Mouse (Mus musculus) stomach, embryonic 14.5 days (tissue): ENCODE measurements at regions not wholly inside any gene's neighbourhood (a gene's known extent, or its start where the extent isn't known, plus 50 kb on each side); places are given as distances from the start of the nearest gene placed in this dataset.

ENCODE experiments used
- ATAC-seq: fragments of 200-750 bp; cut with Nextera tagmentation; 2 replicates; pipeline ENCODE4 v1.8.0; 2017; ENCODE audit warnings: low read depth, moderate TSS enrichment; ENCODE audit not compliant: insufficient number of reproducible peaks, insufficient read depth, low FRiP score
- H3K27ac ChIP-seq: fragments of 300-500 bp; sonication (generic); 2 replicates; pipeline ENCODE4 v1.5.1; 2014; ENCODE audit warnings: mild to moderate bottlenecking, low read length, moderate library complexity, mixed read lengths
- H3K27me3 ChIP-seq: fragments of 300-500 bp; sonication (generic); 2 replicates; pipeline ENCODE4 v1.6.1; 2014; ENCODE audit warnings: low read length, control low read depth, mixed read lengths; ENCODE audit not compliant: control insufficient read depth, insufficient read depth
- H3K36me3 ChIP-seq: fragments of 300-500 bp; sonication (generic); 2 replicates; pipeline ENCODE4 v1.6.1; 2014; ENCODE audit warnings: mild to moderate bottlenecking, control low read depth, low read length, moderate library complexity, mixed read lengths; ENCODE audit not compliant: control insufficient read depth, insufficient read depth
- H3K4me1 ChIP-seq: fragments of 300-500 bp; sonication (generic); 2 replicates; pipeline ENCODE4 v1.6.1; 2014; ENCODE audit warnings: low read length, control low read depth, mixed read lengths; ENCODE audit not compliant: control insufficient read depth, insufficient read depth
- H3K4me2 ChIP-seq: fragments of 300-500 bp; sonication (generic); replicated peaks from 2 replicates; pipeline ENCODE4 v1.6.1; 2014; ENCODE audit warnings: low read depth, low read length, control low read depth
- H3K4me3 ChIP-seq: fragments of 300-500 bp; sonication (generic); 2 replicates; pipeline ENCODE4 v1.5.1; 2014; ENCODE audit warnings: low read depth, low read length, control low read depth
- H3K9ac ChIP-seq: fragments of 300-500 bp; sonication (generic); replicated peaks from 2 replicates; pipeline ENCODE4 v1.6.1; 2014; ENCODE audit warnings: low read depth, mild to moderate bottlenecking, control low read depth, low read length, moderate library complexity, mixed read lengths
- H3K9me3 ChIP-seq: fragments of 300-500 bp; sonication (generic); 2 replicates; pipeline ENCODE4 v1.6.1; 2016; ENCODE audit warnings: low read depth, low read length, control low read depth; ENCODE audit not compliant: control insufficient read depth
- WGBS: fragments of 180-500 bp; shearing (Covaris S2); extraction: QIAGEN DNeasy Blood & Tissue Kit; methylation state at CpG from one replicate; pipeline ENCODE4 v1.1.7; 2014; 5-methylcytosine and 5-hydroxymethylcytosine counted together

DNA sequence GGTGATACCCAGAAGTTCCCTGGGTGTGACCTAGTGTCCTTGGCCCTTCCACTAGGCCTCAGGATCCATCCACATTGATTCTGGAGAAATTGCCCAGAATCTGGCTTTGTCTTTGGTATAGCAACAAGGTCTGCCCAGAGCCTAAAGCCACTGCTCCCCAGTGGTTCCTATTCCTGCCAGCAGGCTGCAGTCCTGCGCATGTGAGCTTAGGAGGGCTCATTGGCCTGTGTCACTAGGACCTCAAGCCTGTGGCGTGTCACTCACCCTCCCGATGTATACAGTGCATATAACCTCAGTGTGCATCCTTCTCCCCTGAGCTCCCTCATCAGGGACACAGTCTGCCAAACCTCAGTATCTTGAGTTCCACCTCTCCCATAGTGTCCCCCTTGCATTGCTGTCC is 261.9 kb downstream of the Cdh26 start:
- no peak for ATAC-seq
- peaks cover 13% of the 10 kb centered on the region; the same call in 1 of the 2 replicates for H3K4me1 ChIP-seq
- H3K9me3 ChIP-seq: no peaks in the 10 kb centered on the region
- WGBS: 77% methylated on average over 3 of the region's 3 CpGs
- H3K4me3 ChIP-seq: no peak overlapping the region
- no peaks in the 10 kb centered on the region for H3K27me3 ChIP-seq
- no peak overlapping the region for H3K9ac ChIP-seq
- no peak overlapping the region for H3K27ac ChIP-seq
- H3K36me3 ChIP-seq: no peaks in the 10 kb centered on the region
- no peak overlapping the region for H3K4me2 ChIP-seq

DNA sequence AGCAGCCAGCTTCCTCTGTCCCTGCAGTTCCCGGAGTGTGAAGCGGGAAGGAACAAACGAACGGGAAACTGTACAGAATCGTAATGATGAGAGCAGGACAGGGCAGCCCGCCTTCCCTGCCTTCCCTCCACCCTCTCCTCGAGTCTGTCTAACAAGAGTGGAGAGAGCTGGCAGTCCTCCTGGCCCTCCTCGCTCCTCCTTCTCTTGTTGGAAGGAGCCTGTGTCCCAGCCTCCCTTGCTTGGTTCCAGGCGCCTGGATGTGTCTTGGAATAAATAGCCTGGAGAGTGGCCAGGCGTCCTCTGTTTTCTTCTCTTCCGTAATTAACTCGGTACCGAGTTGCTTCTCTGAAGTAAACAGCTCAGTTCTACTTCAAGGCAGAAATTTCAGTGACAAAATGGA is 268.3 kb downstream of the Cdh26 start:
- H3K27me3 ChIP-seq: no peaks in the 10 kb centered on the region
- no peaks in the 10 kb centered on the region for H3K4me1 ChIP-seq
- no peak overlapping the region for H3K9ac ChIP-seq
- H3K4me2 ChIP-seq: no peak overlapping the region
- no peak overlapping the region for H3K27ac ChIP-seq
- WGBS: 50% methylated on average over 13 of the region's 13 CpGs
- H3K4me3 ChIP-seq: no peak overlapping the region
- no peaks in the 10 kb centered on the region for H3K36me3 ChIP-seq
- H3K9me3 ChIP-seq: no peaks in the 10 kb centered on the region
- no peak for ATAC-seq

DNA sequence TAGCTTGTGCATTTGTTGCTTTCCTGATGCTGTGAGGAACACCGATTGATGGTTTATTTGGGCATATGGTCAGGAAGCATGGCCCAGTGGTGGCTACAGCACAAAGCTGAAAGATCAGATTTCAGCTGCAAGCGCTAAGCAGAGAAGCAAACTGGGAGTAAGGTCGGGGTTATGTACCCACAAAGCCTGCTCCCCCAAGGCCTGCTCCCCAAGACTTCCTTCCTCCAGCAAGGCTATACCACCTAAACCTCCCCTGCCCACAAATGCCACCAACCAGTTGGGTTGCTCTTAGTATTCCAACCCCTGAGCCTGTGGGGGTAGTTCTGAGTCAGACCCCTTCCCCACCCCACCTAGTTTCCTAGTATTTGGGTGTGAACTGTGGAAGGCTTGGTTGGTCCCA is 270.5 kb downstream of the Cdh26 start:
- H3K9me3 ChIP-seq: no peaks in the 10 kb centered on the region
- no peak for ATAC-seq

DNA sequence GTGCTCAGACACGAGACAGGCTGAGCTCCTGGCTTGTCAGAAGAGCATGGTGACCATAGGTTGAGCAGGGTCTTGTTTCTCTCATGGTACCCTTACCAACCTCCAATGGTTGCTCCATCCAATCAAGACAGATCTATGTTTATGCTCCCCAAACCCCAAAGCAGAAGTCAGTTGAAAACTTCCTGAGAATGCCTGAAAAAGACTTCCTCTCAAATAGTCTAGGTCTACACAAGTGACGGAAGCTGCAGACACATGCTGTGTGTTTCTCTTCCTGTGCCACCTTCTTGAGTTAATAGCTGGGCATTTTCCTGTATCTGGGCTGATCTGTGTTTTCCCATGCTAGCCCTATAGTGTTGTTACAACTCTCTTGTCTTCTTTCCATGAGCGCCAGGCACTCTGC is 274.2 kb downstream of the Cdh26 start:
- 77% methylated on average over 3 of the region's 3 CpGs for WGBS
- H3K9ac ChIP-seq: no peak overlapping the region
- no peak for ATAC-seq
- H3K9me3 ChIP-seq: no peaks in the 10 kb centered on the region
- H3K27ac ChIP-seq: no peak overlapping the region
- H3K36me3 ChIP-seq: no peaks in the 10 kb centered on the region
- no peak overlapping the region for H3K4me3 ChIP-seq
- H3K27me3 ChIP-seq: no peaks in the 10 kb centered on the region
- H3K4me1 ChIP-seq: 0 out of 2 replicates have a peak, but pooled peaks cover 6% of the 10 kb centered on the region
- no peak overlapping the region for H3K4me2 ChIP-seq

More for the DNA sequence above, 270.5 kb downstream of the Cdh26 start:
- no peaks in the 10 kb centered on the region for H3K36me3 ChIP-seq
- H3K27ac ChIP-seq: no peak overlapping the region
- H3K4me2 ChIP-seq: no peak overlapping the region
- H3K4me3 ChIP-seq: no peak overlapping the region
- WGBS: 58% methylated on average over 3 of the region's 3 CpGs
- H3K4me1 ChIP-seq: no peaks in the 10 kb centered on the region
- no peaks in the 10 kb centered on the region for H3K27me3 ChIP-seq
- H3K9ac ChIP-seq: no peak overlapping the region

DNA sequence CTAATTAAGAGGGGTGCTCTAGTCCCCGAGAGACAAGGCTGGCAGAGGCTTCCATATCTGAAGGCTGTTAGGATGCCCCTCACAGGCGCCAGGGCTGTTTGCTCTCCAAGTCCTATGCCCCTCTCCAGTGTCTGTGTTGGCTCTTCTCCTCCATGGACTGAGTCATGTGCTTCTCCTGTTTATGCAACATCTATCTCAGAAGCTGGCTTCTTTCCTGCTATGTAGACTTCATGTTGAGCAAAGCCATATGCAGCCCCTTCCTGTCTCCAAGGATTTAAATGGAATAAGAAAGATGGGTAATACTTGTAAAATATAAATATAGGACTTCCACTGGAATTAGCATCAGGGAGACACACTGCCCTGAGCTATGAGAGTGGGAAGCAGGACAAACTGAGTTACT is 278.3 kb downstream of the Cdh26 start:
- Histone ChIP-seq H3K9ac (no peak overlapping the region), H3K36me3 (no peaks in the 10 kb centered on the region), H3K27me3 (no peaks in the 10 kb centered on the region), H3K4me3 (no peak overlapping the region), H3K27ac (no peak overlapping the region), H3K9me3 (no peaks in the 10 kb centered on the region), H3K4me2 (no peak overlapping the region), H3K4me1 (0 out of 2 replicates have a peak, but pooled peaks cover 6% of the 10 kb centered on the region)
- ATAC-seq: peak; percentile 62; the same call in 1 of the 2 replicates
- WGBS: 47% methylated on average over 2 of the region's 2 CpGs

DNA sequence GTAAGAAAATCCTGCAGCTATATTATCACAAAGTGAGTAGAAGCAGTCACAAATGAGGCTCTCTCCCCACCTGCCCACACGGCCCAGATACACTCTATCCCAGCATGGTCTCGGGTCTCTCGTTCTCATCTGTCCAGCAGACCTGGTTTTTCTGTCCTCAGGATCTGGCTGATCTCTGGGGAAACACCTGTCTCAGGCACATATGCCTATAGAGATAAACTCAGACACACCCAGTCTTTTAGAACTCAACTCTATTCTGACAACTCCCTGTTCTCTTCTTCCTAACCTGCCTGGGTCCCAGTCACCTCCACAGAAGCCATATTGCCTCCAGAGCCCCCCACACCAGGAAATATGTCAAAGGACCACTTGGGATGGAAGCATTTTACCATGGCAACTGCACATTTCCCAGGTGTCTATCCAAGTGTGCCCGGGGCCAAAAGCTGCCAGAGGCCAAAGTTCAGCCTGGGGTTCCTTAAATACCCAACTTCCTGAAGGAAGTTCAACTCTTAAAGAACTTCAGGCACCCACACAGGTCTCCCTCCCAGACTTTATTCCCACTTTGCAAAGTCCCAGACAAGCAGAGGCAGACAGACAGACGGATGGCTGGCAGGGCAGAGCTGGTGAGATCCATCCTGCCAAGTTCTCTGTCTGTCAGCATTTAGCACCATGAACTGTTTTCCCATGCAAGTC is 279.0 kb downstream of the Cdh26 start:
- no peak for ATAC-seq
- Histone ChIP-seq H3K27me3 (no peaks in the 10 kb centered on the region), H3K36me3 (no peaks in the 10 kb centered on the region), H3K4me1 (0 out of 2 replicates have a peak, but pooled peaks cover 6% of the 10 kb centered on the region), H3K9me3 (no peaks in the 10 kb centered on the region), H3K27ac (no peak overlapping the region), H3K9ac (no peak overlapping the region), H3K4me2 (no peak overlapping the region), H3K4me3 (no peak overlapping the region)
- WGBS: 72% methylated on average over 5 of the region's 5 CpGs

DNA sequence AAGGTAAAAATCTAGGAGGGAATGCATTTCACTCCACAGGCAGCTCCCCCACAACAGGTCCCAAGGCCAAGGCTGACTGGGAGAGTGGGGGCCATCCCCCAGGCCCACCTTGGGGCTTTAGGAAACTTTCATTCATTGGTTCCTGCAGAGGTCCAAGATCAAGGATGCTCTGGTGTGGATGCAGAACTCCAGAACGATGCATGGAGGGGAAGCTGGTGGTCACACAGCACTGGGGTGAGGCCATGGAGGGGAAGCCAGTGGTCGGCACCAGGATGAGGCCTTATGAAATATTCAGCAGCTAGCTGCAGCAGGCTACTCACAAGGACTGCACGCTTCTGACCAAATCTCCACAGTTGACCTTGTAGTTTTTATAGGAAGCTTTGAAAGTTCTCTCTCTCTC is 279.7 kb downstream of the Cdh26 start:
- H3K4me2 ChIP-seq: no peak overlapping the region
- H3K4me1 ChIP-seq: 0 out of 2 replicates have a peak, but pooled peaks cover 6% of the 10 kb centered on the region
- H3K9ac ChIP-seq: no peak overlapping the region
- ATAC-seq: no peak
- H3K36me3 ChIP-seq: no peaks in the 10 kb centered on the region
- H3K9me3 ChIP-seq: no peaks in the 10 kb centered on the region
- no peak overlapping the region for H3K4me3 ChIP-seq
- no peak overlapping the region for H3K27ac ChIP-seq
- 87% methylated on average over 3 of the region's 3 CpGs for WGBS
- H3K27me3 ChIP-seq: no peaks in the 10 kb centered on the region

DNA sequence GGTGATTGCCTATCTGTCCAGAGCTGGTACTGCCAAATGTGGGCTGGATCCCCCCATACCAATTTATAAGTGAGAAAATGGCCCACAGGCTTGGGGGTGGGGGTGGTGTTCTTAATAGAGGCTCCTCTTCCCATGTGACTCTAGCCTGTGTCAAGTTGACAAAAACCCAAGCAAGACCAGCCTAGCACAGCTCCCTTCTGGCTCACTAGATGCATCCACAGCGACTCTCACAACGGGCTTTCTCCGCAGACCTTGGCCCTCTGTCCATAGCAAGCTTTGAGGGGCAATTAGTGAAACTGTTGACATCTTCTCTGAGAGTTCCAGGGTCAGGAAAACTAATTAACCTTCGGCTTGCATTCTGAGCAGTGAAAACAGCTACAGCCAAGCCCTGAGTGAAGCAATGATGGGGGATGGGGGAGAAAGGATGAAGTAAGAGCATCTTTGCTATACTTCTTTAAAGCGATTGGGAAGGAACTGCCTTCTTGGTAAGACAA is 281.3 kb downstream of the Cdh26 start:
- WGBS: 53% methylated on average over 5 of the region's 5 CpGs
- H3K4me1 ChIP-seq: 0 out of 2 replicates have a peak, but pooled peaks cover 9% of the 10 kb centered on the region
- no peak overlapping the region for H3K27ac ChIP-seq
- no peak for ATAC-seq
- H3K36me3 ChIP-seq: no peaks in the 10 kb centered on the region
- no peaks in the 10 kb centered on the region for H3K9me3 ChIP-seq
- H3K4me2 ChIP-seq: no peak overlapping the region
- H3K4me3 ChIP-seq: no peak overlapping the region
- H3K27me3 ChIP-seq: no peaks in the 10 kb centered on the region
- no peak overlapping the region for H3K9ac ChIP-seq
